Mouse (Mus musculus): ENCODE results near the gene Nlgn3.

DNA sequence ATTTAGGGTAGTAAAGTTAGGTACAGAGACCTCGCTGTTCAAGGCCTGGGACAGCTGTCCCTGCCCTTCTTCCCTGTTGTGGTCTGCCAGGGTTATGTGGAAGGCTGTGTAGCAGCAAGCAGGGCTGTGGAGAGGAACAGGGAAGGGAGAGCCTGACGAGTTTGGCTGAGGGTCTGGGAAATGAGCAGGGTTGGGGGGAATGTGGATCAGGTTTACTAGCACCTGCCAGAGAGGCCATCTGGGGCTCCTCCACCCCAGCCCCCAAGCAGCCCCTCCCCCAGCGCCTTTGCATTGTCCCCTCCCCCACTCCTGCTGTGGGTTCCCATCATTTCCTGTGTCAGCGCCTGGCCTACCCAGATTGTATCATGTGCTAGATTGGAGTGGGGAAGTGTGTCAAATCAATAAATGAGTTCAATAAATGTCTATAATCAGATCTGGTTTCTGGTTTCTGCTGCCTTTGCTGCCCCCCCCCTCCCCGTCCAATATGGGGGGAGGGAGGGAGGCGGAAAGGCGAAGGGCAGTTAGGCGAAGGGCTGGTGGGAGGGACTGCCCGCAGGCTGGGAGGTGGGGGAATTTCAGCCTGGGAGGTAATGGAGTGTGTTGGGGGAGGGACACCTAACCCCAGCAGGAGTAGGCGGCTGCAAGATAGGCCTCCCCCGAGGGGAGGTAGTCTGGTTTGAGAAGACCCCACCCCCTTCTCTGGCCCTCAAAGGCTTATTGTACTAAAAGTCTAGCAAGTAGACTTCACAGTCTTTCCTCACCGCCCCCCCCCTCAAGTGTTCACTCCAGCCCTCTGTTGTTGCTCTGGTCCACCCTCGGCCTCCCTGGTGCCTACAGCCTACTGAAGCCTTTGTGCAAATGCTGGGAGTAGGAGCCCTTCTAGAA is 38.3 kb upstream of the Nlgn3 start:
- TF ChIP-seq POLR2A (IDR thresholded peaks at IDR 0.05; ENCODE audit: control insufficient read depth, extremely low read depth, insufficient read depth, low read length, poor library complexity): no peak
- TF ChIP-seq CTCF (IDR thresholded peaks at IDR 0.05; ENCODE audit: borderline replicate concordance, control insufficient read depth, extremely low read depth, insufficient read depth, low read length, poor library complexity): no peak

Measured in thymus, adult 2 months (tissue).